Mouse (Mus musculus) right cerebral cortex, postnatal 10 days (tissue): ENCODE data around the gene Olfr510.
"Not testable (repeated sequence)": the region's sequence is repeated elsewhere in the genome, so short reads cannot be mapped to it uniquely, and the experiment has no call there.

Experiments
- DNase-seq, 2 experiments: peaks; one replicate each; pipeline ENCODE4 v3.0.0; 2021; ENCODE audit warnings: low spot score in 2 of 2

Gene Olfr510

DNA sequence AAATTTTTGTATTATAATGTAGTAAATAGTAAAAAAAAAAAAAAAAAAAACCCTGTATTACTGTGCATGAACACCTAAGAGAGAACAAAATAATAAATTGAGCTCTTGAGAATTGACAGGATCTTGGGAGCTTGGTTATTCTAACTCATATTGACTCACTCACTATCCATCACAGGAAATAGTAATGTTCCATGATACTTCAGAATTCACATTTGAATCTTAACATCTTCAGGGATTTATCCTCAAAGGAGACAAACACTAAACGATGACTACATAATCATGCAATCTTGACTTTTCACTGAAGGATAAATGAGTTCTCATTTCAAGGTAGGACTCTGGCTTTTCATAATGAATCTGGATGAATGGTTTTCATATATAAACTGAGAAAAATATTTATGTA lies at the start of gene Olfr510:
Gene Olfr510 (plus strand): TSS at position 301 of the 400 bp plus-strand sequence.
- no peak for DNase-seq

DNA sequence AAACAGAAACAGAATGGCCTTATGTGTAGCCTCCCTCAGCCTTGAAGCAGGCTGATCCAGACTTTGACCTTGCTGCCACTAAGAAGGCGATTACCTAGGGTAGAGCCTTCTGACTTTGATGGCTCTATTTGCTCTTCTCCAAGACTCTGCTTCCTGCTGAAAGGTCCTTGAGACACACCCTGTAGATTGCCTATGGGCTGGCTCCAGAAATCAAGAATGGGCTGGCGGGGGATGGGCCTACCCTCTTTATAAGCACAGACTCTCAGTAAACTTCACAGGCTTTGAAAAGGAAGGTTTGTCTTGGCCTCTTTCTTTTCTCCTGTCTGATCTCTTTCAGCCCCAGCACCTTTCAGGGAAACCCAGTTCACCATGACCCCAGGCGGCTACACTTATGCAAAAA lies 49.4 kb upstream of the Olfr510 start:
- not testable (repeated sequence) for DNase-seq

DNA sequence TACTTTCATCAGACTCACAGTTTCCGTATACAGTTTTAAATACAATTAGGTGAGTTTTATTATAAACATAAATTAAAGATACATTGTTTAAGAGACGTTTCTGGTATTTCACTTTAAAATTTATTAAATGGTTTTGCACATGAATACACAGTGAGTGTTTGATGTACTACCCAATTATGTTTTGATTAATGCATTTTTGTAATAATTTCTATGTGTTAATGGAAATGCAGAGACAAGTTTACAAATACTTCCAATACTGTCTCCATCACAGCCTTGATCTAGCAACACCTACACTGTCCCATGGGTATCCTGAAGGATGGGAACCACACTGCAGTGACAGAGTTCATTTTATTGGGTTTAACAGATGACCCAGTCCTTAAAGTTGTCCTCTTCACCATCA lies 44.7 kb upstream of the Olfr510 start, which contains the start of gene Olfr507:
Gene Olfr507 (plus strand): TSS at position 301 of the 400 bp plus-strand sequence.
- no peak for DNase-seq

- no peak for DNase-seq
Measured at GRCm38 (mm10) chr7:108629694-108630093, 36.5 kb upstream of the Olfr510 start, which contains the start of gene Olfr508. Gene Olfr508, plus strand, starts transcription at chr7:108629994.

GRCm38 (mm10) chr7:108651806-108652205 lies 14.4 kb upstream of the Olfr510 start, which contains the start of gene Olfr509:
Gene Olfr509, minus strand, starts transcription at chr7:108651906.
- no peak for DNase-seq

DNA sequence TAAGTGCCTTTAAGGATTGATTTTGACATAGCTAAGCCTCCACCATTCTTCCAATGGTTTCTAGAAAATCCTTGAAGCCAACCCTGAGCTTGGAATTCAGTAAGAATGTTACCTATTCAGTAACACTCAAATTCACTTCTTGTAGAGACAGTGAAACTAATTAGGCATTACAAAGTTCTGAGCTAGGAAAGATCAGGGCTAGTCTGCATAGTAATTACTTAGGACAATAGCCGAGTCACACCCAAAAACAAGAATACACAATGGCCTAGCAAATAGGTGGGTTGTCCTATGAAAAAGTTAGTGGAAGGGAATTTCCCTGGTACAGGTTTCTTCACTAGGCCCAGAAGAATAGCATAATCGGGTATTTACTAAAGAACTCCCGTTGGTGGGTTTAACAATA lies 3.8 kb upstream of the Olfr510 start:
- no peak for DNase-seq

DNA sequence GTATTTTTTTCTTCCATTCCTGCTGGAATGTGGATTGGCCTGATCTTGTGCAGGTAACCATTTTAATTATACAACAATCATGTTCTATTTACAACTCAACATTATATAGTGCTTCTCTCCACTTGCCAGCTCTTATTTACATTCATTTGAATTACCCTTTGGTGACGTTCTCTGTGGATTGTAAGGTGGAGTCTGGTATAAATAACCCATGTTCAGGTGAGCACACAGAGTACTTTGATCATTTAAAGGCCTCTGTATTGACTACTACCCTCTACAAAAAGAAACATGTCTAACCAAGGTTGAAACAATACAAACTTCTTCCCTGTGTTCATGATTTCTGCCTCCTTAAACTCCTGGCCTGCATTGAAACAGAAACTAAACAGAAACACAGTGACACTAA lies 4.8 kb downstream of the Olfr510 start:
- no peak for DNase-seq

DNA sequence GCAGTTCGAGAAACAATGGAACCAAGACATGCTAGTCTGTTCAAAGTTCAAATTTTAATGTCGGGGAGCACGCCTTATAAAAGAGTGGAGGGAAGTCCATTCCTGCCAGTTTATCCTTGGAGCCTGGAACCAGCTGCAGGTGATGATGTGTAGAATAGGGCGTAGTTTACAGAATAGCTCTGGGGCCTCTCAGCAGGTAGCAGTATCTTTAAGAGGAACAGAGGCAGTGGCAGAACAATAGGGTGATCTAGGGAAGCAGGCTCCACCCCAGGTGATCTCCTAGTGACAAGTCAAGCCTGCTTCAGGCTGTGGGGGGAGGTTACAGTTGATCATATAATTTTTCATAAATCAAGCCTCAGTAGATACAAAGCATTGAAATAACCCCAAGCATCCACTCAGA lies 12.7 kb downstream of the Olfr510 start:
- DNase-seq = no peak

DNA sequence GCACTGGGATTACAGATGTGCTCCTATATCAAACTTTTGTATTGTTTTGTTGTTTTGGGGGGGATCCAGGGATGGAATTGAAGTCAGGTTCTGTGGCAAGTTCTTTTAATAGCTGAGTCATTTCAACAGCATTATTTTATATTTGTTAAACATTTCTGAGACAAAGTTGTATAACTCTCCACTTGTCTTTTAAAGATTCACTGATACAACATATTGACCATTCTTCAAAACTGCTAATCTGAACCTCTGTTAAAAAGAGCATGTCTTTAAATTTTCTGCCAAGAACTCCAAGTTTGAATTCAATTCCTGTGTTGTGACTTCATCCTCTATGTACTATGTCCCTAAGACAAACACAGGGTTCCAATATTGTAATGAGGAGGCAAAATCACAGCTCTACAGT lies 46.8 kb downstream of the Olfr510 start, which contains the start of gene Olfr512:
Gene Olfr512 (plus strand): TSS at position 301 of the 400 bp plus-strand sequence.
- no peak for DNase-seq
